Mouse (Mus musculus): Measurements from ENCODE around the gene Mylk. TPM values are rescaled to one million over a fixed set of nuclear protein-coding genes. Genes with fewer than 3 reads are reported as not detected.

The Mylk gene
- total and polyA plus RNA-seq, 3 experiments, result 0.04 to 0.10 TPM; not detected in 1

DNA sequence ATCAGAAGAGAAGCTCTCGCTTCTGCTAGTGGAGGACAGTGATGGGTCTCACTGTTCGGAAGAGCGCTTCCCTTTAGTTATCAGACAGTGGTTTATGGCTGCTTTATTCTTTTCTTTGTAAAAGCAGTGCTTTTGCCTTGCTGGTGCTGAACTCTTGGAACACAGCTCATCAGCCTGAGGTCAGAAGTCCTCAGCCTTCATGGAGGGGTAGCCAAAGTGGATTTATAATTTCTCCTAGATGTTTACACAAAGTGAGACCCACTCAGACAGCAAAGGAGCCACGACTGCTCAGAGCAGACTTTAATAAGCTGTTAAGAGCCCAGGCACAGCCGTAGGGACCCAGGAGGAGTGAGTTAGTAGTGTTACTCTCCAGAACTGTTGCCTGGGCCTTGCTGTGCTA is 194.9 kb downstream of the Mylk start:
- TF ChIP-seq RAD21 (IDR thresholded peaks at IDR 0.05; ENCODE audit: low read depth, low read length), result no peak
- no peak for TF ChIP-seq BHLHE40 (IDR thresholded peaks at IDR 0.05; ENCODE audit: low read depth, low read length)
- no peak for TF ChIP-seq NELFE (IDR thresholded peaks at IDR 0.05; ENCODE audit: low read depth, low read length)
- no peak for TF ChIP-seq MEF2A (IDR thresholded peaks at IDR 0.05; ENCODE audit: borderline replicate concordance, low read depth, low read length)
- no peak for TF ChIP-seq UBTF (IDR thresholded peaks at IDR 0.05; ENCODE audit: low read depth, low read length)
- no peak for TF ChIP-seq IRF4 (IDR thresholded peaks at IDR 0.05; ENCODE audit: low read depth, low read length)
- TF ChIP-seq SMC3 (IDR thresholded peaks at IDR 0.05; ENCODE audit: low read depth, low read length), result no peak
- no peak for TF ChIP-seq PAX5 (IDR thresholded peaks at IDR 0.05; ENCODE audit: low read length)
- no peak for TF ChIP-seq EP300 (IDR thresholded peaks at IDR 0.05; ENCODE audit: low read length)
- no peak for TF ChIP-seq ETS1 (conservative IDR thresholded peaks at IDR 0.05; ENCODE audit: low read depth, low read length)
- no peak for TF ChIP-seq USF1 (IDR thresholded peaks at IDR 0.05; ENCODE audit: low read depth, low read length)
- TF ChIP-seq POLR2A (IDR thresholded peaks at IDR 0.05; ENCODE audit: low read depth, low read length), result no peak
- dilution Hi-C loops (cut with MboI; ENCODE audit: extremely low pct_ligation_motif_present, extremely low pct_unique_long_range_greater_than_20kb, low sequenced_read_pairs), result no loop called here
- no peaks in the 10 kb centered on the region for H3K36me3 ChIP-seq (replicated peaks in 1 of 2; ENCODE audit: control insufficient read depth in 1 of 2, insufficient read depth in 1 of 2, low read length in 1 of 2)
- no peak overlapping the region for H3K9ac ChIP-seq (ENCODE audit: insufficient read depth, low read depth)
- no peak for DNase-seq (ENCODE audit: extremely low read depth)
- no peaks in the 10 kb centered on the region for H3K9me3 ChIP-seq (replicated peaks; ENCODE audit: low read length)
- H3K4me1 ChIP-seq (ENCODE audit: control insufficient read depth in 1 of 2, insufficient read depth in 2 of 2), result no peaks in the 10 kb centered on the region
- H3K27me3 ChIP-seq (replicated peaks), result peaks cover 88% of the 10 kb centered on the region
- no peaks in the 10 kb centered on the region for H3K79me2 ChIP-seq (replicated peaks; ENCODE audit: control insufficient read depth, extremely low read depth, insufficient read depth, poor library complexity, severe bottlenecking)
- H3K4me2 ChIP-seq (ENCODE audit: insufficient read depth, low read depth, poor library complexity, severe bottlenecking), result no peak overlapping the region
- no peak overlapping the region for H3K4me3 ChIP-seq (replicated peaks in 1 of 3; ENCODE audit: low read depth in 2 of 3, low read length in 2 of 3, poor library complexity in 1 of 3)
- H3K27ac ChIP-seq (ENCODE audit: insufficient read depth, low read depth), result no peak overlapping the region
- in situ Hi-C loops (cut with MboI; ENCODE audit: low pct_ligation_motif_present, low pct_unique_long_range_greater_than_20kb, low sequenced_read_pairs), result no loop called here

DNA sequence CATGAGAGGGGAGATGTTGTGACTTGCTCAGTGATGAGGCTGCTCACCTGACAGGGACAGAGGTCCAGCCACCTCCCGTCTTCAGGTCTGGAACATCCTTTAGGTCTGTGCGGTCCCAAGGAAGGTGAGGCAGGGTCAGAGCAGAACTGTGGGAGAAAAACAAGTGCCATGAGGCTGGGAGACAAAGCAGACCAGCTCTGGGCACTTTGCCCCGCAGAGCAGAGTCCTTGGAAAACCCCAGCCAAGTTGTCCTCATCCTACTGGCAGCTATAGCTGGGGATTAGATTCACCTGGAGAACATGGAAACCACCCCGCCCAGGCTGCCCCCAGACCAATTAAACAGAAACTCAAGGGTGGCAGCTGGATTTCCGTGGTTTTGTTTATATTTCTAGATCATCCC is 195.4 kb downstream of the Mylk start:
- no peaks in the 10 kb centered on the region for H3K79me2 ChIP-seq (replicated peaks; ENCODE audit: control insufficient read depth, extremely low read depth, insufficient read depth, poor library complexity, severe bottlenecking)
- dilution Hi-C loops (cut with MboI; ENCODE audit: extremely low pct_ligation_motif_present, extremely low pct_unique_long_range_greater_than_20kb, low sequenced_read_pairs) (no loop called here), in situ Hi-C loops (cut with MboI; ENCODE audit: low pct_ligation_motif_present, low pct_unique_long_range_greater_than_20kb, low sequenced_read_pairs) (no loop called here)
- DNase-seq (ENCODE audit: extremely low read depth), result no peak
- H3K36me3 ChIP-seq (replicated peaks in 1 of 2; ENCODE audit: control insufficient read depth in 1 of 2, insufficient read depth in 1 of 2, low read length in 1 of 2), result no peaks in the 10 kb centered on the region
- H3K27ac ChIP-seq (ENCODE audit: insufficient read depth, low read depth), result no peak overlapping the region
- no peak overlapping the region for H3K9ac ChIP-seq (ENCODE audit: insufficient read depth, low read depth)
- no peak overlapping the region for H3K4me3 ChIP-seq (replicated peaks in 1 of 3; ENCODE audit: low read depth in 2 of 3, low read length in 2 of 3, poor library complexity in 1 of 3)
- H3K4me1 ChIP-seq (ENCODE audit: control insufficient read depth in 1 of 2, insufficient read depth in 2 of 2), result no peaks in the 10 kb centered on the region
- H3K4me2 ChIP-seq (ENCODE audit: insufficient read depth, low read depth, poor library complexity, severe bottlenecking), result no peak overlapping the region
- H3K9me3 ChIP-seq (replicated peaks; ENCODE audit: low read length), result no peaks in the 10 kb centered on the region
- H3K27me3 ChIP-seq (replicated peaks), result peaks cover 88% of the 10 kb centered on the region
- TF ChIP-seq ELF1 (IDR thresholded peaks at IDR 0.05; ENCODE audit: low read depth, low read length) (no peak), PAX5 (IDR thresholded peaks at IDR 0.05; ENCODE audit: low read length) (no peak)

DNA sequence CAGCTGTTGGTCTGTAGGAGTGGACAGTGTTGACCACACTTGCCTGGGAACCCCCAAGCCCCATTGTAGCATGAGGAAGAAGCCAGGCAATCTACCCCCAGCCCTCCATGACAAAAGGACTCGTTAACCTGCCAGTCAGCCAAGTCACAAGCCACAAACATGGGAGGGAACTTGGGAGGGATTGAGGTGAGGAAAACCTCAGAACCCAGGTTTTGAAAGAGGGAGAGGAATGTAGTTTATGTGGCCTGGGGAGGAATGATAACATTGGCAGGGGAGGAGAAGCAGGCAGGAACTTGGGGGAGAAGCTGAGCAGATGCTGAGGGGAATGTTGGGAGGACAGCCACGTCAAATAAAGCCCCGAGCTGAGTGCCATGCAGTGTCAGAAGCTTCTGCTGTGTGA is 196.9 kb downstream of the Mylk start:
- no peak for TF ChIP-seq POLR2A (IDR thresholded peaks at IDR 0.05; ENCODE audit: low read depth, low read length)
- TF ChIP-seq USF1 (IDR thresholded peaks at IDR 0.05; ENCODE audit: low read depth, low read length), result no peak
- no peak for TF ChIP-seq RAD21 (IDR thresholded peaks at IDR 0.05; ENCODE audit: low read depth, low read length)
- TF ChIP-seq JUND (conservative IDR thresholded peaks at IDR 0.05; ENCODE audit: low read depth, low read length), result no peak
- TF ChIP-seq GABPA (IDR thresholded peaks at IDR 0.05; ENCODE audit: insufficient replicate concordance, low read depth, low read length), result no peak
- no peak for TF ChIP-seq SMC3 (IDR thresholded peaks at IDR 0.05; ENCODE audit: low read depth, low read length)
- no peak for TF ChIP-seq ZKSCAN1 (IDR thresholded peaks at IDR 0.05; ENCODE audit: borderline replicate concordance, low read depth, low read length)
- TF ChIP-seq SIN3A (IDR thresholded peaks at IDR 0.05; ENCODE audit: low read length), result no peak
- TF ChIP-seq TCF12 (IDR thresholded peaks at IDR 0.05; ENCODE audit: low read depth, low read length), result no peak
- TF ChIP-seq CTCF (conservative IDR thresholded peaks at IDR 0.05 in 1 of 2, IDR thresholded peaks at IDR 0.05 in 1 of 2; ENCODE audit: low read depth in 2 of 2, low read length in 2 of 2), result no peak
- TF ChIP-seq MAZ (IDR thresholded peaks at IDR 0.05; ENCODE audit: low read depth, low read length), result no peak
- in situ Hi-C loops (cut with MboI; ENCODE audit: low pct_ligation_motif_present, low pct_unique_long_range_greater_than_20kb, low sequenced_read_pairs) (no loop called here), dilution Hi-C loops (cut with MboI; ENCODE audit: extremely low pct_ligation_motif_present, extremely low pct_unique_long_range_greater_than_20kb, low sequenced_read_pairs) (no loop called here)
- no peaks in the 10 kb centered on the region for H3K4me1 ChIP-seq (ENCODE audit: control insufficient read depth in 1 of 2, insufficient read depth in 2 of 2)
- no peak for DNase-seq (ENCODE audit: extremely low read depth)
- H3K4me2 ChIP-seq (ENCODE audit: insufficient read depth, low read depth, poor library complexity, severe bottlenecking), result no peak overlapping the region
- no peaks in the 10 kb centered on the region for H3K36me3 ChIP-seq (replicated peaks in 1 of 2; ENCODE audit: control insufficient read depth in 1 of 2, insufficient read depth in 1 of 2, low read length in 1 of 2)
- H3K4me3 ChIP-seq (replicated peaks in 1 of 3; ENCODE audit: low read depth in 2 of 3, low read length in 2 of 3, poor library complexity in 1 of 3), result no peak overlapping the region
- no peaks in the 10 kb centered on the region for H3K79me2 ChIP-seq (replicated peaks; ENCODE audit: control insufficient read depth, extremely low read depth, insufficient read depth, poor library complexity, severe bottlenecking)
- H3K27me3 ChIP-seq (replicated peaks), result peaks cover 90% of the 10 kb centered on the region
- H3K9ac ChIP-seq (ENCODE audit: insufficient read depth, low read depth), result no peak overlapping the region
- no peak overlapping the region for H3K27ac ChIP-seq (ENCODE audit: insufficient read depth, low read depth)
- H3K9me3 ChIP-seq (replicated peaks; ENCODE audit: low read length), result no peaks in the 10 kb centered on the region

Data from CH12.LX (cell line).